Mouse (Mus musculus) spleen, adult 2 months (tissue): ENCODE data around the gene Slc16a11. TPM values are rescaled to one million over a fixed set of nuclear protein-coding genes. Genes with fewer than 3 reads are reported as not detected.

ENCODE experiments used
- DNase-seq, 2 experiments: peaks; one replicate each; pipeline versions ENCODE4 v3.0.0 to v3.0.0-alpha.2; 2012 to 2021; ENCODE audit warnings: low spot score in 2 of 2, low read depth in 1 of 2
- H3K27ac ChIP-seq: fragments of 200-500 bp; 2 replicates; pipeline ENCODE4 v1.5.1; 2012; ENCODE audit warnings: low read length, inconsistent platforms; ENCODE audit not compliant: insufficient read depth
- H3K27me3 ChIP-seq: fragments of 200-500 bp; 2 replicates; pipeline ENCODE4 v1.6.1; 2012; ENCODE audit warnings: mild to moderate bottlenecking, moderate library complexity, low read length, inconsistent platforms; ENCODE audit not compliant: control insufficient read depth, insufficient read depth
- H3K36me3 ChIP-seq: fragments of 200-500 bp; 2 replicates; pipeline ENCODE4 v1.6.1; 2012; ENCODE audit warnings: mild to moderate bottlenecking, low read length, inconsistent platforms; ENCODE audit not compliant: control insufficient read depth, insufficient read depth
- H3K4me1 ChIP-seq: fragments of 200-500 bp; 2 replicates; pipeline ENCODE4 v1.6.1; 2011; ENCODE audit warnings: inconsistent platforms; ENCODE audit not compliant: control insufficient read depth, insufficient read depth, insufficient read length
- H3K4me3 ChIP-seq: fragments of 200-500 bp; 2 replicates; pipeline ENCODE4 v1.5.1; 2011; ENCODE audit warnings: mild to moderate bottlenecking, inconsistent platforms; ENCODE audit not compliant: insufficient read depth, insufficient read length; ENCODE audit errors: extremely low read depth
- CTCF ChIP-seq: fragments of 200-500 bp; IDR thresholded peaks from 2 replicates; pipeline ENCODE4 v1.5.1; 2011; ENCODE audit warnings: mild to moderate bottlenecking, inconsistent platforms; ENCODE audit not compliant: insufficient read depth, insufficient read length, insufficient replicate concordance; ENCODE audit errors: extremely low read depth
- POLR2A ChIP-seq: fragments of 200-500 bp; IDR thresholded peaks from 2 replicates; pipeline ENCODE4 v1.6.1; 2011; ENCODE audit warnings: low read depth, low read length, inconsistent platforms
- WGBS: fragments of 180-500 bp; shearing (Covaris S2); methylation state at CpG from one replicate; pipeline ENCODE4 v1.1.7; 2018; 5-methylcytosine and 5-hydroxymethylcytosine counted together
- polyA plus RNA-seq: library from polyadenylated mRNA; depleted of rRNA; stranded (reverse); fragments of >200 nt; gene quantifications from 2 replicates; pipeline ENCODE4 v1.2.3, GENCODE M21; 2012

Slc16a11 gene
- polyA plus RNA-seq, 1 experiment, result 0.32 TPM

GRCm38 (mm10) chr11:70185120-70185519, 27.4 kb upstream of the Slc16a11 start:
- 18% methylated on average over 7 of the region's 7 CpGs for WGBS

GRCm38 (mm10) chr11:70189319-70190134, 23.0 kb upstream of the Slc16a11 start:
- no peak overlapping the region for H3K4me3 ChIP-seq
- DNase-seq, result no peak
- H3K4me1 ChIP-seq, result no peaks in the 10 kb centered on the region; the same call in 1 of the 2 replicates
- no peaks in the 10 kb centered on the region for H3K27me3 ChIP-seq
- no peaks in the 10 kb centered on the region for H3K36me3 ChIP-seq
- H3K27ac ChIP-seq, result no peak overlapping the region
- TF ChIP-seq CTCF (no peak), POLR2A (no peak)
- 91% methylated on average over 28 of the region's 28 CpGs for WGBS

More at GRCm38 (mm10) chr11:70185120-70185519, 27.4 kb upstream of the Slc16a11 start:
- H3K27me3 ChIP-seq, result no peaks in the 10 kb centered on the region
- H3K36me3 ChIP-seq, result no peaks in the 10 kb centered on the region
- H3K27ac ChIP-seq, result no peak overlapping the region
- H3K4me1 ChIP-seq, result no peaks in the 10 kb centered on the region; the same call in 1 of the 2 replicates
- H3K4me3 ChIP-seq, result no peak overlapping the region
- TF ChIP-seq POLR2A (no peak), CTCF (no peak)
- DNase-seq, result no peak

GRCm38 (mm10) chr11:70191188-70191587, 21.4 kb upstream of the Slc16a11 start:
- no peaks in the 10 kb centered on the region; the same call in 1 of the 2 replicates for H3K4me1 ChIP-seq
- H3K36me3 ChIP-seq, result no peaks in the 10 kb centered on the region
- no peak for DNase-seq
- no peaks in the 10 kb centered on the region for H3K27me3 ChIP-seq
- 84% methylated on average over 6 of the region's 6 CpGs for WGBS
- H3K4me3 ChIP-seq, result no peak overlapping the region
- H3K27ac ChIP-seq, result no peak overlapping the region
- TF ChIP-seq POLR2A (no peak), CTCF (no peak)

GRCm38 (mm10) chr11:70192157-70192556, 20.4 kb upstream of the Slc16a11 start:
- Histone ChIP-seq H3K4me1 (no peaks in the 10 kb centered on the region; the same call in 1 of the 2 replicates), H3K27me3 (no peaks in the 10 kb centered on the region)
- WGBS, result 72% methylated on average over 4 of the region's 4 CpGs

GRCm38 (mm10) chr11:70193354-70194285, 18.9 kb upstream of the Slc16a11 start:
- H3K27ac ChIP-seq, result no peak overlapping the region
- TF ChIP-seq POLR2A (no peak), CTCF (no peak)

More at GRCm38 (mm10) chr11:70192157-70192556, 20.4 kb upstream of the Slc16a11 start:
- no peak for DNase-seq
- Histone ChIP-seq H3K4me3 (no peak overlapping the region), H3K27ac (no peak overlapping the region), H3K36me3 (no peaks in the 10 kb centered on the region)
- TF ChIP-seq POLR2A, result no peak
- no peak for TF ChIP-seq CTCF

GRCm38 (mm10) chr11:70198332-70198731, 14.2 kb upstream of the Slc16a11 start:
- 45% methylated on average over 3 of the region's 3 CpGs for WGBS
- Histone ChIP-seq H3K27ac (no peak overlapping the region), H3K27me3 (no peaks in the 10 kb centered on the region)

More at GRCm38 (mm10) chr11:70193354-70194285, 18.9 kb upstream of the Slc16a11 start:
- Histone ChIP-seq H3K4me1 (no peaks in the 10 kb centered on the region; the same call in 1 of the 2 replicates), H3K4me3 (no peak overlapping the region), H3K36me3 (no peaks in the 10 kb centered on the region), H3K27me3 (no peaks in the 10 kb centered on the region)
- 65% methylated on average over 11 of the region's 11 CpGs for WGBS
- no peak for DNase-seq

More at GRCm38 (mm10) chr11:70198332-70198731, 14.2 kb upstream of the Slc16a11 start:
- Histone ChIP-seq H3K4me1 (no peaks in the 10 kb centered on the region), H3K36me3 (no peaks in the 10 kb centered on the region), H3K4me3 (no peak overlapping the region)
- no peak for DNase-seq
- TF ChIP-seq CTCF, result no peak
- no peak for TF ChIP-seq POLR2A
